Mouse (Mus musculus) embryonic facial prominence, embryonic 15.5 days (tissue): ENCODE data around the gene Pkib. TPM values are rescaled to one million over a fixed set of nuclear protein-coding genes. Genes with fewer than 3 reads are reported as not detected.

Experiments used
- ATAC-seq: fragments of 200-750 bp; cut with Nextera tagmentation; 2 replicates; pipeline ENCODE4 v1.8.0; 2017; ENCODE audit warnings: low read depth, moderate TSS enrichment; ENCODE audit not compliant: insufficient number of reproducible peaks, low FRiP score, low TSS enrichment
- H3K27ac ChIP-seq: fragments of 300-500 bp; sonication (generic); replicated peaks from 2 replicates; pipeline ENCODE4 v1.5.1; 2015; ENCODE audit warnings: mild to moderate bottlenecking, inconsistent platforms
- H3K27me3 ChIP-seq: fragments of 300-500 bp; sonication (generic); 2 replicates; pipeline ENCODE4 v1.6.1; 2015; ENCODE audit warnings: inconsistent platforms
- H3K36me3 ChIP-seq: fragments of 300-500 bp; sonication (generic); 2 replicates; pipeline ENCODE4 v1.6.1; 2015; ENCODE audit warnings: mild to moderate bottlenecking, inconsistent platforms
- H3K4me1 ChIP-seq: fragments of 300-500 bp; sonication (generic); 2 replicates; pipeline ENCODE4 v1.6.1; 2015; ENCODE audit warnings: inconsistent platforms
- H3K4me2 ChIP-seq: fragments of 300-500 bp; sonication (generic); replicated peaks from 2 replicates; pipeline ENCODE4 v1.6.1; 2015; ENCODE audit warnings: mild to moderate bottlenecking, inconsistent platforms
- H3K4me3 ChIP-seq: fragments of 300-500 bp; sonication (generic); replicated peaks from 2 replicates; pipeline ENCODE4 v1.5.1; 2015; ENCODE audit warnings: mild to moderate bottlenecking, inconsistent platforms
- H3K9ac ChIP-seq: fragments of 300-500 bp; sonication (generic); 2 replicates; pipeline ENCODE4 v1.6.1; 2015; ENCODE audit warnings: inconsistent platforms
- H3K9me3 ChIP-seq: fragments of 300-500 bp; sonication (generic); replicated peaks from 2 replicates; pipeline ENCODE4 v1.6.1; 2016; ENCODE audit warnings: inconsistent platforms
- WGBS: fragments of 180-500 bp; shearing (Covaris S2); methylation state at CpG from one replicate; pipeline ENCODE4 v1.1.7; 2015; 5-methylcytosine and 5-hydroxymethylcytosine counted together
- polyA plus RNA-seq: library from polyadenylated mRNA; unstranded; fragments of >200 nt; fragmentation: Nextera tagmentation; extraction: Ambion mirVana; gene quantifications from 2 replicates; pipeline ENCODE4 v1.2.1, GENCODE M21; 2015

Pkib gene
- polyA plus RNA-seq, 1 experiment from 2014 or later, result 3.0 TPM

- Histone ChIP-seq H3K9ac (no peak overlapping the region), H3K36me3 (no peaks in the 10 kb centered on the region), H3K4me1 (no peaks in the 10 kb centered on the region), H3K4me2 (no peak overlapping the region), H3K4me3 (no peak overlapping the region), H3K9me3 (no peaks in the 10 kb centered on the region), H3K27me3 (no peaks in the 10 kb centered on the region), H3K27ac (no peak overlapping the region)
- WGBS, result 85% methylated on average over 1 of the region's 1 CpGs
- ATAC-seq, result no peak
Measured at GRCm38 (mm10) chr10:57653297-57653696, 21.5 kb downstream of the Pkib start.

GRCm38 (mm10) chr10:57660505-57660904 is 28.7 kb downstream of the Pkib start:
- no peak for ATAC-seq

GRCm38 (mm10) chr10:57663758-57664157 is 32.0 kb downstream of the Pkib start:
- no peak for ATAC-seq
- no peaks in the 10 kb centered on the region for H3K4me1 ChIP-seq
- H3K27me3 ChIP-seq, result no peaks in the 10 kb centered on the region
- H3K9me3 ChIP-seq, result no peaks in the 10 kb centered on the region
- H3K36me3 ChIP-seq, result no peaks in the 10 kb centered on the region
- H3K4me2 ChIP-seq, result no peak overlapping the region
- no peak overlapping the region for H3K9ac ChIP-seq
- no peak overlapping the region for H3K27ac ChIP-seq
- 77% methylated on average over 1 of the region's 1 CpGs for WGBS
- H3K4me3 ChIP-seq, result no peak overlapping the region

More at GRCm38 (mm10) chr10:57660505-57660904, 28.7 kb downstream of the Pkib start:
- Histone ChIP-seq H3K9ac (no peak overlapping the region), H3K36me3 (no peaks in the 10 kb centered on the region), H3K4me1 (no peaks in the 10 kb centered on the region), H3K27me3 (no peaks in the 10 kb centered on the region), H3K27ac (no peak overlapping the region), H3K9me3 (no peaks in the 10 kb centered on the region), H3K4me3 (no peak overlapping the region), H3K4me2 (no peak overlapping the region)
- 92% methylated on average over 3 of the region's 3 CpGs for WGBS

GRCm38 (mm10) chr10:57664253-57664652 is 32.5 kb downstream of the Pkib start:
- no peak overlapping the region for H3K27ac ChIP-seq
- H3K9ac ChIP-seq, result no peak overlapping the region
- ATAC-seq, result no peak
- H3K9me3 ChIP-seq, result no peaks in the 10 kb centered on the region
- H3K4me1 ChIP-seq, result no peaks in the 10 kb centered on the region
- no peaks in the 10 kb centered on the region for H3K27me3 ChIP-seq
- 86% methylated on average over 2 of the region's 2 CpGs for WGBS
- no peaks in the 10 kb centered on the region for H3K36me3 ChIP-seq
- H3K4me2 ChIP-seq, result no peak overlapping the region
- H3K4me3 ChIP-seq, result no peak overlapping the region

GRCm38 (mm10) chr10:57675740-57676139 is 44.0 kb downstream of the Pkib start:
- no peak for ATAC-seq
- Histone ChIP-seq H3K4me2 (no peak overlapping the region), H3K27me3 (no peaks in the 10 kb centered on the region), H3K9me3 (no peaks in the 10 kb centered on the region), H3K9ac (no peak overlapping the region), H3K36me3 (no peaks in the 10 kb centered on the region), H3K4me3 (no peak overlapping the region), H3K27ac (no peak overlapping the region), H3K4me1 (no peaks in the 10 kb centered on the region)

- no peaks in the 10 kb centered on the region for H3K4me1 ChIP-seq
- ATAC-seq, result no peak
- H3K9ac ChIP-seq, result no peak overlapping the region
- no peaks in the 10 kb centered on the region for H3K36me3 ChIP-seq
- no peak overlapping the region for H3K4me3 ChIP-seq
- H3K9me3 ChIP-seq, result no peaks in the 10 kb centered on the region
- H3K27ac ChIP-seq, result no peak overlapping the region
- no peak overlapping the region for H3K4me2 ChIP-seq
- no peaks in the 10 kb centered on the region for H3K27me3 ChIP-seq
- 80% methylated on average over 3 of the region's 3 CpGs for WGBS
Measured at GRCm38 (mm10) chr10:57687999-57688398, 56.2 kb downstream of the Pkib start.

- Histone ChIP-seq H3K27me3 (no peaks in the 10 kb centered on the region), H3K4me1 (no peaks in the 10 kb centered on the region), H3K36me3 (no peaks in the 10 kb centered on the region), H3K27ac (no peak overlapping the region), H3K9ac (no peak overlapping the region), H3K9me3 (no peaks in the 10 kb centered on the region), H3K4me2 (no peak overlapping the region), H3K4me3 (no peak overlapping the region)
- 82% methylated on average over 2 of the region's 2 CpGs for WGBS
- no peak for ATAC-seq
Measured at GRCm38 (mm10) chr10:57690161-57690560, 58.4 kb downstream of the Pkib start.

- H3K4me3 ChIP-seq, result no peak overlapping the region
- H3K9me3 ChIP-seq, result no peaks in the 10 kb centered on the region
- no peak overlapping the region for H3K4me2 ChIP-seq
- no peak overlapping the region for H3K27ac ChIP-seq
- no peak overlapping the region for H3K9ac ChIP-seq
- H3K4me1 ChIP-seq, result no peaks in the 10 kb centered on the region
- no peaks in the 10 kb centered on the region for H3K27me3 ChIP-seq
- ATAC-seq, result no peak
- no peaks in the 10 kb centered on the region for H3K36me3 ChIP-seq
- WGBS, result 78% methylated on average over 4 of the region's 4 CpGs
Measured at GRCm38 (mm10) chr10:57702246-57702645, 70.5 kb downstream of the Pkib start.

- Histone ChIP-seq H3K27ac (no peak overlapping the region), H3K9ac (no peak overlapping the region), H3K4me1 (no peaks in the 10 kb centered on the region), H3K9me3 (no peaks in the 10 kb centered on the region), H3K4me2 (no peak overlapping the region), H3K36me3 (no peaks in the 10 kb centered on the region), H3K27me3 (no peaks in the 10 kb centered on the region), H3K4me3 (no peak overlapping the region)
- ATAC-seq, result no peak
Measured at GRCm38 (mm10) chr10:57721035-57721434, 89.3 kb downstream of the Pkib start.

GRCm38 (mm10) chr10:57722363-57722762 is 90.6 kb downstream of the Pkib start:
- Histone ChIP-seq H3K27me3 (no peaks in the 10 kb centered on the region), H3K36me3 (no peaks in the 10 kb centered on the region), H3K27ac (no peak overlapping the region), H3K9me3 (no peaks in the 10 kb centered on the region), H3K4me1 (no peaks in the 10 kb centered on the region), H3K4me2 (no peak overlapping the region), H3K4me3 (no peak overlapping the region), H3K9ac (no peak overlapping the region)
- no peak for ATAC-seq
- 73% methylated on average over 3 of the region's 3 CpGs for WGBS

GRCm38 (mm10) chr10:57727666-57728065 is 95.9 kb downstream of the Pkib start:
- 73% methylated on average over 8 of the region's 8 CpGs for WGBS
- Histone ChIP-seq H3K36me3 (no peaks in the 10 kb centered on the region), H3K27ac (no peak overlapping the region), H3K4me3 (no peak overlapping the region), H3K4me2 (no peak overlapping the region), H3K27me3 (no peaks in the 10 kb centered on the region), H3K9ac (no peak overlapping the region), H3K4me1 (no peaks in the 10 kb centered on the region), H3K9me3 (no peaks in the 10 kb centered on the region)
- ATAC-seq, result no peak

GRCm38 (mm10) chr10:57731672-57732071 is 99.9 kb downstream of the Pkib start:
- Histone ChIP-seq H3K4me2 (no peak overlapping the region), H3K36me3 (no peaks in the 10 kb centered on the region), H3K9ac (no peak overlapping the region), H3K4me1 (no peaks in the 10 kb centered on the region), H3K27ac (no peak overlapping the region), H3K9me3 (no peaks in the 10 kb centered on the region), H3K4me3 (no peak overlapping the region), H3K27me3 (no peaks in the 10 kb centered on the region)
- WGBS, result 80% methylated on average over 3 of the region's 3 CpGs
- ATAC-seq, result no peak
